Mouse (Mus musculus): ENCODE results near the gene Ncaph2. TPM values are rescaled to one million over a fixed set of nuclear protein-coding genes. Genes with fewer than 3 reads are reported as not detected.

The Ncaph2 gene
- polyA plus RNA-seq, 1 experiment from 2014 or later = 150 TPM

DNA sequence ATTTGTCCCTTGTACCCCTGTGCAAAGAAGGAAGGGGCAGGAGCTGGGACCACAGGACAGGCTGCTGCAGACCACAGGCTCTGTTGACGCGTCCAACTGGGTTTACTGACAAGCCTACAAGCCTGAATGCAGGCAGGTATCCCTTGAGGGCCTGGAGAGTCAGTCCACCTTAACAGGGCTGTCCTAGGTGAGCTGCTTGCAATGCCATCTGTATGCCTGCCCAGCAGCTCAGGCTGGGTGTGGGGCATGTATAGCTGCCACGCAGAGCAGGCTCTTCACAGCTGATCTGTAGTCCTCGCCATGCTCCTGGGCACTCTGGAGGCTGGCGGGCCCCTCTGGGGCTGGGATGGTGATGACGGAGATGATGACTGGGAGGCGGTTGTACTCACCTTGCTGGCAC lies 29.1 kb downstream of the Ncaph2 start, which contains the start of gene Klhdc7b:
Gene Klhdc7b, plus strand, starts transcription at position 301 of the 400 bp plus-strand sequence.
- H3K27ac ChIP-seq (replicated peaks) = no peak within 1 kb of the TSS
- 81% methylated on average over 7 of the region's 7 CpGs for WGBS

DNA sequence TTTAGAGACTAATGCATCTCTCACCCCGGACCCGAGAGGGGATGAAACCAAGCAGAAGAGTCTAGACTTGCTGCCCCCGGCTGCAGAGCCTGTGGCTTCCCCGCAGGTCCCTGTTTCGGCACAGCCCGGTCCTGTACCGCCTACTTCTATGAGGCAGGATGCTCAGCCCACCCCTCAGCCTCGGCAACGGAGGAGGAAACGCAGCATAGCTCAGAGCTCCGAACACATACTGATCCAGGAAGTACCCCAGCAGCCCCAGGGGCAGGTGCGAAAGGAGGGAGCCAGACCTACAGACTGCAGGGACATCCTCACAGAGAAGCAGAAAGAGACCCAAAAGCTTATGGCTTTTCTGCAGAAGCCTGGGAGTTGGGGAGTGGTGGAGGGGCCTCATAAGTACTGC lies 31.6 kb downstream of the Ncaph2 start:
- no peak for ATAC-seq (ENCODE audit: insufficient number of reproducible peaks, low FRiP score, low TSS enrichment, low read depth)
- no peak overlapping the region for H3K4me2 ChIP-seq (replicated peaks)
- 29% methylated on average over 12 of the region's 12 CpGs for WGBS

More for the DNA sequence above, 29.1 kb downstream of the Ncaph2 start, which contains the start of gene Klhdc7b:
- ATAC-seq (ENCODE audit: insufficient number of reproducible peaks, low FRiP score, low TSS enrichment, low read depth) = no peak
- Histone ChIP-seq H3K4me1 (no peaks in the 10 kb centered on the region), H3K36me3 (no peaks in the 10 kb centered on the region), H3K9me3 (replicated peaks) (no peaks in the 10 kb centered on the region), H3K9ac (no peak within 1 kb of the TSS), H3K4me3 (replicated peaks) (no peak within 1 kb of the TSS), H3K27me3 (peaks cover 12% of the 10 kb centered on the region), H3K4me2 (replicated peaks) (no peak within 1 kb of the TSS)

DNA sequence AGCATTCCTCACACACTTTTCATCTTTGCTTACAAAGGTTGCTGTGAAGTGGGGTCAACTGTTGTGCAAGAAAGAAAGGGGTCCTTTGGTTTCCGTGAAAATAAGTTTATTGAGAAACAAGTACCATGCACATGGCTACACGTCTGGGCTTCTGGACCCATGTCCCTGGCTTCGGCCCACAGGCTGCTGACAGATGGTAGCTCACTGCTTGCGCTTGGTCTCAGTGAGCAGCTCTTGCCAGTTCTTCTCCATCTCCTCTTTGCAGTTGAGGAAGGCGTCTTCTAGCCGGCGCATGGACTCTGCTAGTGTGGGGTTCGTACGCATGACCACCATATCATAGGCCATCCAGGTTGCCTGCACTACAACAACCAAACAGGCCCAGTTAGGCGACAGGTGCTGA lies 34.6 kb downstream of the Ncaph2 start:
- H3K27ac ChIP-seq (replicated peaks) = no peak overlapping the region
- no peak for ATAC-seq (ENCODE audit: insufficient number of reproducible peaks, low FRiP score, low TSS enrichment, low read depth)

More for the DNA sequence above, 31.6 kb downstream of the Ncaph2 start:
- Histone ChIP-seq H3K27me3 (peaks cover 6% of the 10 kb centered on the region; the same call in 1 of the 2 replicates), H3K4me3 (replicated peaks) (no peak overlapping the region), H3K4me1 (no peaks in the 10 kb centered on the region), H3K36me3 (no peaks in the 10 kb centered on the region), H3K27ac (replicated peaks) (no peak overlapping the region), H3K9me3 (replicated peaks) (no peaks in the 10 kb centered on the region), H3K9ac (no peak overlapping the region)

DNA sequence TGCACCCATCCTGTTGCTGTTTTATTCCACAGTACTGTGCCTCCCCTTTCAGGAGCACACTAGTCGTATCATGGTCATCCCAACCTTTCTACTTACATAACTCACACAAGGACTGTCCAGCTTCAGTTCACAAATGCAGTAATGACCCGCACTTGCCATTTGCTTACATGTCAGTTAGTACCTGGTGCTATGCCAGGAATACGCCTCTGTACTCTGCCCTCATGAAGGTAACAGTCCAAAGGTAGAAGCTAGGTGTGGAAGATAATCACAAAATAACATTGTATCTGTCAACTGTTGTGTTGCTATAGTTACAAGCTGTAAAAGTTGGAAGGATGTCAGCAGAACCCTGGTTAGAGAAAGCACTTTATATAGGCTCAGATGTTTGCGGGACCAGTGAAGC lies 41.4 kb downstream of the Ncaph2 start:
- Histone ChIP-seq H3K27ac (replicated peaks) (no peak overlapping the region), H3K27me3 (no peaks in the 10 kb centered on the region), H3K9me3 (replicated peaks) (no peaks in the 10 kb centered on the region), H3K4me3 (replicated peaks) (no peak overlapping the region), H3K4me1 (no peaks in the 10 kb centered on the region), H3K9ac (no peak overlapping the region), H3K36me3 (no peaks in the 10 kb centered on the region), H3K4me2 (replicated peaks) (no peak overlapping the region)
- WGBS = 87% methylated on average over 4 of the region's 4 CpGs
- ATAC-seq (ENCODE audit: insufficient number of reproducible peaks, low FRiP score, low TSS enrichment, low read depth) = no peak

More for the DNA sequence above, 34.6 kb downstream of the Ncaph2 start:
- no peak overlapping the region for H3K9ac ChIP-seq
- no peak overlapping the region for H3K4me2 ChIP-seq (replicated peaks)
- no peaks in the 10 kb centered on the region for H3K9me3 ChIP-seq (replicated peaks)
- no peaks in the 10 kb centered on the region for H3K36me3 ChIP-seq
- H3K27me3 ChIP-seq = no peaks in the 10 kb centered on the region
- H3K4me3 ChIP-seq (replicated peaks) = no peak overlapping the region
- H3K4me1 ChIP-seq = no peaks in the 10 kb centered on the region
- whole genome bisulfite sequencing = 93% methylated on average over 10 of the region's 10 CpGs

DNA sequence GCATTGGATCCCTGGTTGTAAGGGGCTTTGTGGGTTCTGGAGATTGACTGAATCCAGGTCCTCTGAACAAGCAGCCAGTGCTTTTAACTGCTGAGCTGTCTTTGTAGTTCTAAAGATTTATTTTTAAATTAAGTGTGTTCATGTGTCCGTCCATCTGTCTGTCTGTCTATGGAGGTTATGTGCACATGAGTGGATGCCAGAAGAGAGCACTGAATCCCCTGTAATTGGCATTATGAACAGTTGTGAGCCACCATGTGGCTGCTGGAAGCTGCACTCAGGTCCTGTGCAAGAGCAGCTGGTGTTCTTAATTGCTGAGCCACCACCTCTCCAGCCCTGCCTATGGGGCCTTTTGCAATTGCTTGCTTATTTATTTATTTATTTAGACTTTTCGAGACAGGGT lies 42.6 kb downstream of the Ncaph2 start:
- no peaks in the 10 kb centered on the region for H3K4me1 ChIP-seq
- 84% methylated on average over 2 of the region's 2 CpGs for WGBS
- ATAC-seq (ENCODE audit: insufficient number of reproducible peaks, low FRiP score, low TSS enrichment, low read depth) = no peak

DNA sequence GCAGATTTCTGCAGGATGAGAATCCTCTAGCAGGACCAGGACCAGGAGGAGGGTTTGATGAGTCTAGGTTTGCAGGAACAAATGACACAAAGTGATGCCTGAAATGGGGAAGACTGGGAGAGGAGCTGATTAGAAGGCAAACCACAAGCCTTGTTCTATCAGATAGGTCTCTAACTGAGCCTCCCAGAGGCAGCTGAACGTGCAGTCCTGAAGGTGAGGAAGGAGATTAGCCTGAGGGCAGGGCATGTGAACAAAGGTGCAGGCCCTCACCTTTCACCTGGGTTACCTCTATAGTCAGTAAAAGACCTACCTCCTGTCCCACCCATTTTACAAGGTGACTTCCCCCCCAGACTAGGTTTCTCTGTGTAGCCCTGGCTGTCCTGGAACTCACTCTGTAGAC lies 44.2 kb downstream of the Ncaph2 start:
- ATAC-seq (ENCODE audit: insufficient number of reproducible peaks, low FRiP score, low TSS enrichment, low read depth) = no peak
- Histone ChIP-seq H3K27ac (replicated peaks) (no peak overlapping the region), H3K4me2 (replicated peaks) (no peak overlapping the region), H3K36me3 (no peaks in the 10 kb centered on the region), H3K9ac (no peak overlapping the region), H3K27me3 (no peaks in the 10 kb centered on the region), H3K4me1 (no peaks in the 10 kb centered on the region), H3K9me3 (replicated peaks) (no peaks in the 10 kb centered on the region), H3K4me3 (replicated peaks) (no peak overlapping the region)
- WGBS = 25% methylated on average over 1 of the region's 1 CpGs

More for the DNA sequence above, 42.6 kb downstream of the Ncaph2 start:
- H3K9ac ChIP-seq = no peak overlapping the region
- H3K9me3 ChIP-seq (replicated peaks) = no peaks in the 10 kb centered on the region
- H3K27ac ChIP-seq (replicated peaks) = no peak overlapping the region
- H3K4me2 ChIP-seq (replicated peaks) = no peak overlapping the region
- H3K27me3 ChIP-seq = no peaks in the 10 kb centered on the region
- H3K36me3 ChIP-seq = no peaks in the 10 kb centered on the region
- H3K4me3 ChIP-seq (replicated peaks) = no peak overlapping the region

DNA sequence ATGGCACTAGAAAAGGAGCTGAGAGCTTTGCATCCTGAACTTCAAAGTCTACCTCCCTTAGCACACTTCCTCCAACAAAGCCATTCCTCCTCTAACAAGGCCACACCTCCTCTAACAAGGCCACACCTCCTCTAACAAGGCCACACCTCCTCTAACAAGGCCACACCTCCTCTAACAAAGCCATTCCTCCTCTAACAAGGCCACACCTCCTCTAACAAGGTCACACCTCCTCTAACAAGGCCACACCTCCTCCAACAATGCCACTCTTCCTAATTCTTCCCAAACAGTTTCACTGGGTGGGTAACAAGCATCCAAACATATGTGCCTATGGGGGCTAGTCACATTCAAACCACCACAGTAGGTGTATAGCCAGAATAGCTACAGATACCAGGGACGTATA lies 47.0 kb downstream of the Ncaph2 start:
- Histone ChIP-seq H3K4me2 (replicated peaks) (no peak overlapping the region), H3K9ac (no peak overlapping the region), H3K27ac (replicated peaks) (no peak overlapping the region), H3K9me3 (replicated peaks) (no peaks in the 10 kb centered on the region), H3K36me3 (no peaks in the 10 kb centered on the region), H3K4me3 (replicated peaks) (no peak overlapping the region), H3K27me3 (no peaks in the 10 kb centered on the region), H3K4me1 (no peaks in the 10 kb centered on the region)
- ATAC-seq (ENCODE audit: insufficient number of reproducible peaks, low FRiP score, low TSS enrichment, low read depth) = no peak
- WGBS = 92% methylated on average over 1 of the region's 1 CpGs

DNA sequence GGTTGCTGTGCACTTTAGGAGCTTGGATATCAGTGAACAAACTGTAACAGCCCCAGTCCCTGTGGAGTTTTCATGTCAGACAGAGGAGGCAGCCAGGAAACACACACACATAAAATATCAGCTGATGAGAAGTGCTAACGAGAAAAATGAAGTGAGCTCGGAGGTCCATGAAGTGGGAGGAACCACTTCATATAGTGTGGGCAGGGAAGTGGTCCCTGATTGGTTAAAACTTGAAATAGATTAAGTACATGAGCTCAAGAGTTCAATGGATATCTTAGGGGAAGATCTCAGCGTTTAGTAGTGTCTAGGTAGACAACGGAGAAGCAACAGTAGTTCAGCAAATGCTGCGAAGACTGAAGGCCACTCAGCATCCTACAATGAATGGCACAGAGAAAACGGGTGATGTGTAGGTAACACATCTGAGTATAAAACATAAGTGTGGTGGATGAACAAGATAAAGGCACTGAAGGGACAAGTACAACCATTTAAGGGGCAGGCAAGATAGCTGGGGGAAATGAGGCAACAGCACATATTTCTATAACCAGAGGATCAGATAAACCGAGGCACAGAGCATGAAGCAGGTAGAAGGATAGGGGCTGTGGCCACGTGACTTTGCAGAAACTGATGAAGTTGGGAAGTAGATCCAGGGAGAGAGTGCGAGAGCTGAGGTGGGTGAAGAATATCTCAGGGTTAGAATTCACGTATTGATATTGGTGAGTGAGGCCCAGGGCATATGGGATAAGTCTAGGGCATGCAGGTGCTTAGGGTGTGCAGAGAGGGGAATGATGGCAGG lies 49.5 kb downstream of the Ncaph2 start:
- 82% methylated on average over 10 of the region's 10 CpGs for WGBS

DNA sequence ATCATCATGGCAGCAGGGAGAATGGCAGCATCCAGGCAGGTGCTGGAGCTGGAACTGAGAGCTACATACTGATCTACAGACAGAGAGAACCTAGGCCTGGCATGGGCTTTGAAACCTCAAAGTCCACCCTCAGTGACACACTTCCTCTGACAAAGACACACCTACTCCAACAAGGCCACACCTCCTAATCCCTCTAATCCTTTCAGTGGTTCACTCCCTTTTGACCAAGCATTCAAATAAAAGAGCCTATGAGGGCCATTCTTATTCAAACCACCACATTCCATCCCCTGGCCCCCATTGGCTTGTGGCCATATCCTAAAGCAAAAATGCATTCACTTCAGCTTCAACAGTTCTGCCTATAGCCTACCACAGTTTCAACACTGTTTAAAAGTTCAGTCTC lies 51.2 kb downstream of the Ncaph2 start:
- Histone ChIP-seq H3K36me3 (no peaks in the 10 kb centered on the region), H3K27me3 (no peaks in the 10 kb centered on the region), H3K9me3 (replicated peaks) (peaks cover 3% of the 10 kb centered on the region; the same call in 1 of the 2 replicates), H3K4me2 (replicated peaks) (no peak overlapping the region), H3K9ac (no peak overlapping the region), H3K4me1 (no peaks in the 10 kb centered on the region), H3K27ac (replicated peaks) (no peak overlapping the region), H3K4me3 (replicated peaks) (no peak overlapping the region)
- ATAC-seq (ENCODE audit: insufficient number of reproducible peaks, low FRiP score, low TSS enrichment, low read depth) = no peak

More for the DNA sequence above, 49.5 kb downstream of the Ncaph2 start:
- Histone ChIP-seq H3K4me1 (no peaks in the 10 kb centered on the region), H3K36me3 (no peaks in the 10 kb centered on the region), H3K9me3 (replicated peaks) (peaks cover 3% of the 10 kb centered on the region; the same call in 1 of the 2 replicates), H3K4me3 (replicated peaks) (no peak overlapping the region), H3K9ac (no peak overlapping the region), H3K27ac (replicated peaks) (no peak overlapping the region), H3K27me3 (no peaks in the 10 kb centered on the region), H3K4me2 (replicated peaks) (no peak overlapping the region)
- ATAC-seq (ENCODE audit: insufficient number of reproducible peaks, low FRiP score, low TSS enrichment, low read depth) = no peak

DNA sequence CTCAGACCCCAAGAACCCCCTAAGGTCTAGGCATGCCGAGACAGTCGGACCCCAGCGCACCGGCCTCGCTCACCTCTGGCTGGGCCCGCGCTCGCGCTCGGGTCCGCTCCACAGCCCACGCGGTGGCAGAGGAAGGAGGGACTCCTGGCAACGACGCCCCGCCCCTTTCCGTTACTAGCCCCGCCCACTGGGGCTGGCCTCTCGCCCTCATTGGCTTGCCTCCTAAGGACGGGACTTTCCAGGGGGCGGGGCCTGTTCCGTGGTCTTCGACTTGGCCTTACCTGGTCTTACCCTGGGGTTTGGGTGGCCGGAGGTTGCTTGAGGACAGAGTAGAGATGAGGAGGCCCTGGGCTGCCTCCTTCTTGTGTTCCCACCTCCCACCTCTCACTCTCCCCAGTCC lies 54.6 kb downstream of the Ncaph2 start, which contains the start of gene Syce3:
Gene Syce3, minus strand, starts transcription at position 386 of the 400 bp plus-strand sequence.
- Histone ChIP-seq H3K4me2 (replicated peaks) (no peak within 1 kb of the TSS), H3K36me3 (no peaks in the 10 kb centered on the region), H3K9ac (no peak within 1 kb of the TSS), H3K27ac (replicated peaks) (no peak within 1 kb of the TSS), H3K27me3 (no peaks in the 10 kb centered on the region), H3K4me1 (no peaks in the 10 kb centered on the region), H3K9me3 (replicated peaks) (peaks cover 3% of the 10 kb centered on the region; the same call in 1 of the 2 replicates), H3K4me3 (replicated peaks) (no peak within 1 kb of the TSS)
- 82% methylated on average over 22 of the region's 24 CpGs for WGBS
- ATAC-seq (ENCODE audit: insufficient number of reproducible peaks, low FRiP score, low TSS enrichment, low read depth) = no peak

DNA sequence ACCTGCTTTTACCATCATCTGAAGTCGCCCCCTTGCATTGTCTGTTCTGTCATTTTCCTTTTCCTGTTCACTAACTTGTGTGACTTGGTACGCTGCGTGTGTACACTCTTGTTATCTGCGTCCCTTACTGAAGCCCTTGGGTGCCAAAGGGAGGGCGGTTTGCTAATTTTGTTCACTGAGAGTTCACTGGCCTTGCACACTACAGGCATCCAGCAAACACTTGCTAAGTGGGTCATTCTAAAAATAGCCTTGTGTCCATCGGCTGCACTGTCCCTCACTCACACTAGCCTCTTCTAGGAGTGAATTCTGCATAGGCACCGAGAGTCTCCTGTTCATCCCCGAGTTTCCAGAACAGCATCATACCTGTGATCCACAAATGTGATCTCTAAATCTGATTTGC lies 59.8 kb downstream of the Ncaph2 start:
- Histone ChIP-seq H3K27me3 (no peaks in the 10 kb centered on the region), H3K4me1 (no peaks in the 10 kb centered on the region), H3K9ac (no peak overlapping the region), H3K4me2 (replicated peaks) (no peak overlapping the region), H3K36me3 (0 out of 2 replicates have a peak, but pooled peaks cover 4% of the 10 kb centered on the region), H3K9me3 (replicated peaks) (no peaks in the 10 kb centered on the region), H3K27ac (replicated peaks) (no peak overlapping the region), H3K4me3 (replicated peaks) (no peak overlapping the region)
- WGBS = 85% methylated on average over 8 of the region's 8 CpGs
- no peak for ATAC-seq (ENCODE audit: insufficient number of reproducible peaks, low FRiP score, low TSS enrichment, low read depth)

Data from embryonic facial prominence, embryonic 15.5 days (tissue).